Mouse (Mus musculus): ENCODE measurements at regions not wholly inside any gene's neighbourhood (a gene's known extent, or its start where the extent isn't known, plus 50 kb on each side); places are given as distances from the start of the nearest gene placed in this dataset.

GRCm38 (mm10) chr13:53584504-53585130 is 111.7 kb upstream of the Msx2 start:
- Histone ChIP-seq H3K36me3 (ENCODE audit: control insufficient read depth, insufficient read depth, low read length) (no peaks in the 10 kb centered on the region), H3K4me2 (replicated peaks; ENCODE audit: low read depth, low read length, severe bottlenecking) (no peak overlapping the region), H3K9ac (ENCODE audit: low read depth, low read length, severe bottlenecking) (no peak overlapping the region), H3K4me3 (replicated peaks; ENCODE audit: low read length) (no peak overlapping the region), H3K9me3 (ENCODE audit: control insufficient read depth, low read length) (peaks cover 6% of the 10 kb centered on the region; the same call in 1 of the 2 replicates), H3K4me1 (ENCODE audit: control insufficient read depth, insufficient read depth, low read length) (no peaks in the 10 kb centered on the region), H3K27me3 (ENCODE audit: control insufficient read depth, insufficient read depth, low read length) (no peaks in the 10 kb centered on the region), H3K27ac (replicated peaks; ENCODE audit: low read depth, low read length) (no peak overlapping the region)
- ATAC-seq (ENCODE audit: low FRiP score, low read depth) (no peak), DNase-seq (ENCODE audit: low spot score) (no peak)
- TF ChIP-seq POLR2A (IDR thresholded peaks at IDR 0.05; ENCODE audit: borderline replicate concordance, extremely low read depth, insufficient read depth, insufficient read length) = no peak
- WGBS = 55% methylated on average over 9 of the region's 9 CpGs

- ATAC-seq (ENCODE audit: low FRiP score, low read depth) (no peak), DNase-seq (ENCODE audit: low spot score) (no peak)
- WGBS = 30% methylated on average over 18 of the region's 18 CpGs
- H3K4me3 ChIP-seq (replicated peaks; ENCODE audit: low read length) = no peak overlapping the region
- H3K36me3 ChIP-seq (ENCODE audit: control insufficient read depth, insufficient read depth, low read length) = no peaks in the 10 kb centered on the region
- no peaks in the 10 kb centered on the region for H3K9me3 ChIP-seq (ENCODE audit: control insufficient read depth, low read length)
- H3K9ac ChIP-seq (ENCODE audit: low read depth, low read length, severe bottlenecking) = no peak overlapping the region
- H3K4me2 ChIP-seq (replicated peaks; ENCODE audit: low read depth, low read length, severe bottlenecking) = no peak overlapping the region
- TF ChIP-seq POLR2A (IDR thresholded peaks at IDR 0.05; ENCODE audit: borderline replicate concordance, extremely low read depth, insufficient read depth, insufficient read length) = no peak
- 0 out of 2 replicates have a peak, but pooled peaks cover 2% of the 10 kb centered on the region for H3K4me1 ChIP-seq (ENCODE audit: control insufficient read depth, insufficient read depth, low read length)
- H3K27ac ChIP-seq (replicated peaks; ENCODE audit: low read depth, low read length) = no peak overlapping the region
- no peaks in the 10 kb centered on the region for H3K27me3 ChIP-seq (ENCODE audit: control insufficient read depth, insufficient read depth, low read length)
These were observed 81.2 kb upstream of the Msx2 start for GRCm38 (mm10) chr13:53553876-53554577.

DNA sequence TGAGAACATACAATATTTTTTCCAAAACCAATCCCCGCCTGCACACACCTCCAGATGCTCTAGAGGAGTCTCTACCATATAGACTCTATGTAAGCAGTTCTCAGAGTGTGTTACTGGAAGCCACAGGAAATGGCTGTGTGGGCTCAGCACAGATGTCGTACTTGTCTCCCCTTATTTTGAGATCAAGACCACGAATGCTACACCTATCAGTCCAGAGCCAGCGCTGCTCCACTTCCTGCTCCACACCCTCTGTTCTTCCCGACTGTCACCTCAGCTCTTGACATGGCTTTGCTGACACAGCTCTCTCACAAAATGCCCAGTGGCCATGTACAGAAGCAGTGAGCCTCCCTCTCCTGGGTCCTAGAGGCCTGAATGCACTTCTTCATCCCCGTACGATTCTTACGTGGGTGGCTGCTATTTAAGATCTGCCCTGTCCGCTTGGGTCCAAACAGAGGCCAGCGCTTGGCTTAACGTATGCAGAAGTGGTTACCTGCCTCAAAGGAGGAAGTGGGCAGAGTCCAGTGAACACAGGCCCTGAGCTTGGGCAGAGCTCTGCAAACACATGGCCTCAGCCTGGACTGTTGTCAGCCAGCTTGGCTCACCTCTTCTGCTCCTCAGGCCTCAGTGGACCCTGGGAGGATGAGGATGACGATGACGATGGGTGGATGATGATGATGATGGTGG is 80.5 kb upstream of the Msx2 start:
- no peak for TF ChIP-seq POLR2A (IDR thresholded peaks at IDR 0.05; ENCODE audit: borderline replicate concordance, extremely low read depth, insufficient read depth, insufficient read length)
- no peaks in the 10 kb centered on the region for H3K27me3 ChIP-seq (ENCODE audit: control insufficient read depth, insufficient read depth, low read length)
- no peak overlapping the region for H3K9ac ChIP-seq (ENCODE audit: low read depth, low read length, severe bottlenecking)
- ATAC-seq (ENCODE audit: low FRiP score, low read depth) (no peak), DNase-seq (ENCODE audit: low spot score) (no peak)
- no peaks in the 10 kb centered on the region for H3K36me3 ChIP-seq (ENCODE audit: control insufficient read depth, insufficient read depth, low read length)
- no peak overlapping the region for H3K27ac ChIP-seq (replicated peaks; ENCODE audit: low read depth, low read length)
- no peaks in the 10 kb centered on the region for H3K9me3 ChIP-seq (ENCODE audit: control insufficient read depth, low read length)
- peaks cover 6% of the 10 kb centered on the region; the same call in 1 of the 2 replicates for H3K4me1 ChIP-seq (ENCODE audit: control insufficient read depth, insufficient read depth, low read length)
- H3K4me2 ChIP-seq (replicated peaks; ENCODE audit: low read depth, low read length, severe bottlenecking) = no peak overlapping the region
- H3K4me3 ChIP-seq (replicated peaks; ENCODE audit: low read length) = no peak overlapping the region
- 75% methylated on average over 13 of the region's 13 CpGs for WGBS

DNA sequence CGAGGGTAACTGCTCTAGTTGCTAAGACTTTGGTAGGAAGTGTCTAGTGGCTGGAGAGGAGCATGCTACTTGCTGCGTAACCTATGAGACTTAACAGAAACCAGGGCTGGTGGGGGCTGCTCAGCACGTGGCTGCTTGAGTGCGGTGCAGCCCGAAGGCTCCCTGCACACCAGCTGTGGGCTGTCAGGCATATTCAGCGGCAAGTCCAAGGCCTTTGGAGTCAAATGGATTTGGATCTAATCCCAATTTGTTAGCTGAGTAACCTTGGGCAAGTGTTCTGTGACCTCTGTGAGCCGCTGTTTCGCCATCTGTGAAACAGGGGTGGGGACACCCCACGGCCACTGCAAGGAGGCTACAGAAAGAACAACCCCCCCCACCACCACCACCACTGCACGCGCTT is 75.5 kb upstream of the Msx2 start:
- DNase-seq (ENCODE audit: low spot score) (no peak), ATAC-seq (ENCODE audit: low FRiP score, low read depth) (peak; percentile 50; the same call in 1 of the 2 replicates)
- Histone ChIP-seq H3K4me2 (replicated peaks; ENCODE audit: low read depth, low read length, severe bottlenecking) (no peak overlapping the region), H3K4me3 (replicated peaks; ENCODE audit: low read length) (no peak overlapping the region), H3K36me3 (ENCODE audit: control insufficient read depth, insufficient read depth, low read length) (no peaks in the 10 kb centered on the region), H3K9ac (ENCODE audit: low read depth, low read length, severe bottlenecking) (no peak overlapping the region), H3K9me3 (ENCODE audit: control insufficient read depth, low read length) (no peaks in the 10 kb centered on the region), H3K27ac (replicated peaks; ENCODE audit: low read depth, low read length) (no peak overlapping the region), H3K4me1 (ENCODE audit: control insufficient read depth, insufficient read depth, low read length) (peaks cover 24% of the 10 kb centered on the region), H3K27me3 (ENCODE audit: control insufficient read depth, insufficient read depth, low read length) (no peaks in the 10 kb centered on the region)
- WGBS = 29% methylated on average over 11 of the region's 11 CpGs
- TF ChIP-seq POLR2A (IDR thresholded peaks at IDR 0.05; ENCODE audit: borderline replicate concordance, extremely low read depth, insufficient read depth, insufficient read length) = no peak

GRCm38 (mm10) chr13:53543291-53543690 is 70.4 kb upstream of the Msx2 start:
- Histone ChIP-seq H3K27ac (replicated peaks; ENCODE audit: low read depth, low read length) (no peak overlapping the region), H3K27me3 (ENCODE audit: control insufficient read depth, insufficient read depth, low read length) (no peaks in the 10 kb centered on the region), H3K9me3 (ENCODE audit: control insufficient read depth, low read length) (no peaks in the 10 kb centered on the region), H3K9ac (ENCODE audit: low read depth, low read length, severe bottlenecking) (no peak overlapping the region), H3K4me2 (replicated peaks; ENCODE audit: low read depth, low read length, severe bottlenecking) (no peak overlapping the region), H3K36me3 (ENCODE audit: control insufficient read depth, insufficient read depth, low read length) (no peaks in the 10 kb centered on the region), H3K4me3 (replicated peaks; ENCODE audit: low read length) (no peak overlapping the region), H3K4me1 (ENCODE audit: control insufficient read depth, insufficient read depth, low read length) (peaks cover 24% of the 10 kb centered on the region)
- WGBS = 15% methylated on average over 5 of the region's 5 CpGs
- DNase-seq (ENCODE audit: low spot score) = no peak
- no peak for TF ChIP-seq POLR2A (IDR thresholded peaks at IDR 0.05; ENCODE audit: borderline replicate concordance, extremely low read depth, insufficient read depth, insufficient read length)
- no peak for ATAC-seq (ENCODE audit: low FRiP score, low read depth)
